Mouse (Mus musculus): ENCODE results near the gene Ypel2.

Ypel2 gene

GRCm38 (mm10) chr11:86994791-86995624, 1.5 kb upstream of the Ypel2 start:
- DNase-seq (ENCODE audit: low spot score), result no peak

DNA sequence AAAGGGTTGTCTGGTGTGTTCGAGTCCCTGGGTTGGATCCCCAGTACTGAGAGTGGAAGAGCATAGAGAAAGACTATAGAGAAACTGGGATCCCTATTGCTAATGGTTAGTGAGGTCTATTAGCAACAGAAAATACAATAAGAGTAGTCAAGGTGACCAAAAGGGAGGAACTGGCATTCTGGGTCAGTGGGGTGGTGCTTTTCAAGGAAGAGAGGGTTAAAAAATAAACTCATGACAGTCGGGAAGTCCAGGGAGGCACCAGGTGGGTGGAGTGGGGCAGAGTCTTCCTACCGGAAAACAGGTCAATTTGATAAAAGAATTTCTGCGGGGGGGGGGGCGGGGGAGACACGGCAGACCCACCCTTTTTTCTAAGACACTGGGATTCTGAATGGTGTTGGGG, 823 bp upstream of the Ypel2 start:
- DNase-seq (ENCODE audit: low spot score), result no peak

- no peak for DNase-seq (ENCODE audit: low spot score)
Observed at GRCm38 (mm10) chr11:86992461-86992988, 982 bp downstream of the Ypel2 start.

GRCm38 (mm10) chr11:86991241-86991640, 2.3 kb downstream of the Ypel2 start:
- no peak for DNase-seq (ENCODE audit: low spot score)

GRCm38 (mm10) chr11:86990309-86990708, 3.2 kb downstream of the Ypel2 start:
- DNase-seq (ENCODE audit: low spot score), result no peak

DNA sequence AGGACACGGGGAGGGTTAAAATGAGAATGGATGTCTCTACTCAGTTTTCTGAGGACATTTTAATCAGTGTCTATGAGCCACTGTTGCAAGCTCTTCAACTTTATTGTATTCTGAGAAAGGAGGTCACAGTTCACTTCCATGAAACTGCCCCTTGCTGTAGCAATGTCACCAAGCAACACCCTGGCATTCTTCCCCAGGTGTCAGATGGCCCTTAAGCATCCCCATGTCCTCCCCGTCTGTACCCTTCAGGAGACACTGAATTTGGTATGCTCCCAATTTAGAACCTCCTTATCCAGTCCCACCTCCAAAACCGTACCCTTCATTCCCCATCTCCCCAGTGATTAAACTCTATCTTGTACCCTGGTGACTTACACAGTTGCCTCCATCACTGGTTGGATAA, 8.5 kb downstream of the Ypel2 start:
- DNase-seq (ENCODE audit: low spot score), result no peak

DNA sequence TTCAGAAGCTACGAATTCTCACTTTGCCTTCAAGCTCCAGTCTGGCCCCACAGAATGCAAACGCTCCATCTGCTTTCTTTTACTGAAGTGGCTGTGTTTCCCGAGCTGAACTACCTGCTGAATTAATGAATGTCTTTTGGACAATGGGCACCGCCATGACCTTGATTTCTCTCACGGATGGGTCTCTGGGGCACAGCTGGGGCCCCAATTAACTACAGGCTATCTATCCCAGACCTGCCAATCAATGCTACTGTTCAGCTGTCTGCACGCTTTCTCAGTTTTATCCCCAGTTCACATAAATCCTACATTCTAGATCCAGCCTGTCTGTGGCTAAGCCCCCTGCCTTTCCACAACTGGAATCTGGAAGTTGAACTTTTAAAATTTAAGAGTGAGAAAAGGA, 10.5 kb downstream of the Ypel2 start:
- DNase-seq (ENCODE audit: low spot score), result no peak

- DNase-seq (ENCODE audit: low spot score), result no peak
Observed at GRCm38 (mm10) chr11:86981229-86981791, 12.2 kb downstream of the Ypel2 start.

DNA sequence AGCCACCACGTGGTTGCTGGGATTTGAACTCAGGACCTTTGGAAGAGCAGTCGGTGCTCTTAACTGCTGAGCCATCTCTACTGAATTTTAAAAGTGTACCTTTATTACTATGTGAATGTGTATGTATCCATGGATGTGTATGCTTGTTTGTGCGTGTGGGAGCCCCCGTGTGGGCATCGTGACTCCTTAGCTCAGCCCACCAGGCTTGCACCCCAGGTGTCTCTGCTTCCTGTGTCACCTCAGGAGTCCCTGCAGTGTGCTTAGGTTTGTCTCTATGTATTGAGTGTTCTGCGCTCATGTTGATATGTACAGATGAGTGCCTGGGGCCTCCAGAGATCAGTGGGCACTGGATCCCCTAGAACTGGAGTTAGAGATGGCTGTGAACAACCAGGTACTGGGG, 13.0 kb downstream of the Ypel2 start:
- no peak for DNase-seq (ENCODE audit: low spot score)

GRCm38 (mm10) chr11:86979799-86980198, 13.7 kb downstream of the Ypel2 start:
- no peak for DNase-seq (ENCODE audit: low spot score)

- DNase-seq (ENCODE audit: low spot score), result no peak
Observed at GRCm38 (mm10) chr11:86977242-86977641, 16.3 kb downstream of the Ypel2 start.

DNA sequence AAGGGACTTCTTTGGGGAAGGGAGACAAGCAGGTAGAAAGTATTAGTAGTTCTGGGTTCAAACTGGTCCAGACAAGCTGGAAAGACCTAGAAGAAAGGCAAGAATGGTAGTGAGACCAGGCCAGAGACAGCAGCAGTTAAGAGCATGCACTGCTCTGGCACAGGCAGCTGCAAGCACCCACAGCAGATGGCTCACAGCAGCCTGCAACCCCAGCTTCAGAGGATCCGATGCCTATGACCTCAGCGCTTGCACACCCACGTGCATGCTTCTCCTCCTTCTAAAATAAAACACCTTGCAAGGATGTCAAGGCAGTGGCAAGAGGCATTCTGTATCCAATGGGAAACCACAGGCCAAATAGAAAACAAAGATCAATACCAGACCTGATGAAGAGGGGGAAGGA, 19.1 kb downstream of the Ypel2 start:
- no peak for DNase-seq (ENCODE audit: low spot score)

- no peak for DNase-seq (ENCODE audit: low spot score)
Observed at GRCm38 (mm10) chr11:86973255-86973654, 20.3 kb downstream of the Ypel2 start.

DNA sequence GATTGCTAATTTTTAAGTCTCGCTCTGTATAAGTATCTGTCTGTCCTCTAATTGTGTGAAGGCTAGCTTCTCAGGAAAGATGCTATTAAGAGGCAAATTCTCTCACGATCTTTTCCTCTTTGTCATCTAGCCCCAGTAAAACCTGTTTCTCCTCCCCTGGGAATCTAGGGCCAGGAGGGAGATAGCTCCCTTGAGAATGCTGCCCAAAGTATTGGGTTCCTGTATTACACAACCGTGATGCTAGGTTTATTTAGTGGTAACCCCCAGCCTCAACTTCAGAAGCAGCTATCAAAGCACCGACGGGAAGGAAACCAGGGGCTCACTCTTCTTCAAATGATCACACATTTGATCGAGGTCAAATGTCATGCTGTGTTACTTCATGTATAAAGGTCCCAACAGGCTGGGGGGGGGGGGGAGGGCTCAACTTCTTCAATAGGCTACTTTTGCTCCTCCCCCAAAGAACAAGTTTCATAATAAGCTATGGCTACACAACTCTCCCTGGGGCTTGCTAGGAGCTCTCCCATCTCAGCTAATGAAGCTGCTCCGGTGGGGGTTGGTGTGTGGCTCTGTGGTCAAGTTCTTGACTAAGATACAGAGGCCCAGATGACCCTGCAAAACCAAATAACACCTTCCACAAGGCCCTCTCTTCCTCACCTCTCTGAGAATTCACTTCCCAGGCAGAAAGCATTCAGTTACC, 22.3 kb downstream of the Ypel2 start:
- no peak for DNase-seq (ENCODE audit: low spot score)

DNA sequence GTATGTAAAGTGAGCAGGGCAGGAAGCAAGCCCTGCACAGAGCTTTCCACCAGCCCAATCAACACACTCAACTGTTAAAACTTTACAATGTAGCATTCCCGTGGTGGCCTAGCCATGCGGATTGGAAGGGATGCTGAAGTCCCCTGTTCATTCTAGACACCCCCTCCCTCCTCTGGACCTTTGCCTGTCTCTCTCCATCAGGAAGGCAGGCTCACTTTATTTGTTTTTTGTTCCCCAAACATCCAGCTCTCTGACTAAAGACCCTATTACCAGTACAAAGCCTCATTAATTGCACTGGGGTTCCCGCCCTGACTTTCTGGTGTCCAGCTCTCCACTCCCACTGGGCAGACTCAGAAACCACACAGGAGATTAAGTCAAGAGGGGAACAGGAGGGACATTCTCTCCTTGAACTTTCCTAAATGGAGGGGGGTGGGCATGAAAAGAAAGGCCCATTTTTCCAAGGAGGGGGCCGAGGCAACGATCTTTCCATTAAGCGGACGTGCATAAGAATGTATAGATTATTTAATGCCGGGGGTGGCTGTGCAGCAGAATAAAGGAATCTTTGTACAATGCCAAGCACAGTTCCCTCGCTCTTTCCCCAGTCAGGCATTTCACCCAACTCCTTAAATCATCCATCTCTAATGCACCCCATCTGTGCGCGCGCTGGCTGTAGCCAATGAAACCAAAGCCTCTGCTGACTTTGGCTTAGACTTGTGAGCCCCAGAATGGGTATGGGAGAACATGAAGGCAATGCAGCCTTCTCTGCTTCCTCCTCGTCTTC, 24.3 kb downstream of the Ypel2 start:
- DNase-seq (ENCODE audit: low spot score), result no peak

GRCm38 (mm10) chr11:86967506-86967905, 26.0 kb downstream of the Ypel2 start:
- no peak for DNase-seq (ENCODE audit: low spot score)

GRCm38 (mm10) chr11:86966696-86967095, 26.8 kb downstream of the Ypel2 start:
- no peak for DNase-seq (ENCODE audit: low spot score)

DNA sequence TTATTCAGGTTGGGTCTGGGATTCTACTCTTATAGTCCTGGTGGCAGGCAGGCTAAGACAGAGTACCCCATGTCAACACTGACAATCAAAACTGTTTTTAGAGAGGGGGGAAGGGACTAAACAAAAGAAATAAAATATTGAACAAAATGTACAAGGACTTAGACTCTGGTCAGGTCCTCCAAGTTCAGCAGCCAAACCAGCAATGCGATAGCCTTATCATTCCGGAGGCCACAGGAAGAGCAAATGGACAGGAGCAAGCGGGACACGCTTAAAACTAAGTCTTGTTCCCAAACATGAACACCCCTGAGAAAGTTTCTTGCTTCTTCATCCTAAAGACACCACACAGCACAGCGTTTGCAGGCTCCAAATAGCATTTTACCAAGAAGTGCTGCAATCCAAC, 28.4 kb downstream of the Ypel2 start:
- DNase-seq (ENCODE audit: low spot score), result no peak

- DNase-seq (ENCODE audit: low spot score), result no peak
Observed at GRCm38 (mm10) chr11:86963698-86964097, 29.8 kb downstream of the Ypel2 start.

DNA sequence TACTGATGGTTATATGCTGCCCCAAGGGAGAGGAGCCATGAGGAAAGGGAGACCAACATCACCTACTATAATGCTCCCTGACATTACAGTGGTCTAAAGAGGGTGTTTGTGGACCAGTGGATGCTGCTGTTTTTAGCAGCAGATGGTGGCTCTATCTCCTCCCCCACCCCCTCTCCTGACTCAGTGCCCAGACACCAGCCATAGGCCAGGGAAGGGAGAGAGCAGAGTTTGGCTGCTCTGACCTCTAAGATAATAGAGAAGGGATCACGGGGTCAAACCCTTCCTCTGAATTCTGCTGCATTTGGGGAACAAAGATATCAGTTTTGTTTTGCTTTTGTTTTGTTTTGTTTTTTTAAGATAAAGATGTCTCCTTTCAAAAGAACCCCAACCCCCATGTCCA, 30.5 kb downstream of the Ypel2 start:
- DNase-seq (ENCODE audit: low spot score), result no peak

DNA sequence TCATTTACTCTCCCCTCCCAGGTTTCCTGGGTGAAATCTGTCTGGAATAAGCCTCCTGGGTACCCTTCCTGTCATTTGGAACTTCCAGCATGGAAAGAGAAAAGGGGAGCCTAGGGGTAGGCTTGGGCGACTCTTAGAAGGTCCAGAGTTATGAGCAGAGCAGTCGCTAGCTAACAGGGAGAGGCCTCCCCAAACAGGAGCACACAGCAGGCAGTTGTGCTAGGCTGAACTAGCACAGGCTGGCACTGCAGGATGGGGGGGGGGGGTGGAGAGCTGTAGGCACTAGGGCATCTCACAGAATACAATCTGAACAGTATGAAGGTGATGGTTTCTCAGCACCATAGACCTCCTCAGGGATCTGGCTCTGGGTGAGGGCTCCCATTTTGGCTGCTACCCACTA, 31.1 kb downstream of the Ypel2 start:
- DNase-seq (ENCODE audit: low spot score), result no peak

Data from layer of hippocampus, adult 9-10 months (tissue).